Mouse (Mus musculus): ENCODE results near the gene Furin.

The Furin gene

GRCm38 (mm10) chr7:80341793-80342192 is 63.4 kb downstream of the Furin start:
- no peak for DNase-seq (ENCODE audit: low read depth, low spot score)

- DNase-seq (ENCODE audit: low read depth, low spot score), result peak; percentile 89
Measured at GRCm38 (mm10) chr7:80340793-80341192, 64.4 kb downstream of the Furin start, which contains the start of gene Unc45a. Gene Unc45a (minus strand): TSS chr7:80341005.

- DNase-seq (ENCODE audit: low read depth, low spot score), result peak; percentile 99
Measured at GRCm38 (mm10) chr7:80339793-80340628, 65.2 kb downstream of the Furin start.

- DNase-seq (ENCODE audit: low read depth, low spot score), result peak; percentile 68
Measured at GRCm38 (mm10) chr7:80339371-80339770, 65.9 kb downstream of the Furin start.
